Mouse (Mus musculus): ENCODE data around the gene Uba6. TPM values are rescaled to one million over a fixed set of nuclear protein-coding genes. Genes with fewer than 3 reads are reported as not detected.

The Uba6 gene
- total and polyA plus RNA-seq, 3 experiments: 15.2 to 27.3 (median 15.6) TPM

DNA sequence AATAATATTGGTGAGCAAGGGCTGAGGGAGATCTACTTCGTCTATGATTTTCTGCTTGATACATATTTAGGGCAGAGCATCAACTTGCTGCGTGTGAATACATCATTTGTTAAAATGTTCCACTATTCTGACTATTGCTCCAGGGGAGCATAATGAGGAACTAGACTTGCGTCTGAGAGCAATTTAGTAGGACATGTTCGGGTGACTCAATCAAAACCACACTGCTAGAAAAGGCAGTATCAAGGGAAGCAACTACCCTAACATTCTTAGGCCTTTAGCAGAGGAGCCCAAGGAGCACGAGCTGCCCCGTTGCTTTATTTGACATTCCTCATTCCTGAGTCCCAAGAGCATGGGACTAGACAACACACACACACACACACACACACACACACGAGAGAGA is 87.6 kb downstream of the Uba6 start:
- H3K79me2 ChIP-seq (replicated peaks; ENCODE audit: control insufficient read depth, extremely low read depth, insufficient read depth, poor library complexity, severe bottlenecking): no peaks in the 10 kb centered on the region
- peaks cover 6 to 42% of the 10 kb centered on the region in 2 experiments for H3K4me1 ChIP-seq (ENCODE audit: control insufficient read depth in 1 of 2, insufficient read depth in 2 of 2)
- no peak overlapping the region for H3K27ac ChIP-seq (ENCODE audit: insufficient read depth, low read depth)
- in situ Hi-C loops (cut with MboI; ENCODE audit: low pct_ligation_motif_present, low pct_unique_long_range_greater_than_20kb, low sequenced_read_pairs): no loop called here
- no peaks in the 10 kb centered on the region for H3K9me3 ChIP-seq (replicated peaks; ENCODE audit: low read length)
- no peak overlapping the region for H3K9ac ChIP-seq (ENCODE audit: insufficient read depth, low read depth)
- H3K4me2 ChIP-seq (ENCODE audit: insufficient read depth, low read depth, poor library complexity, severe bottlenecking): no peak overlapping the region
- peaks cover 3 to 5% of the 10 kb centered on the region in 2 experiments for H3K36me3 ChIP-seq (replicated peaks in 1 of 2; ENCODE audit: control insufficient read depth in 1 of 2, insufficient read depth in 1 of 2, low read length in 1 of 2)
- dilution Hi-C loops (cut with MboI; ENCODE audit: extremely low pct_ligation_motif_present, extremely low pct_unique_long_range_greater_than_20kb, low sequenced_read_pairs): no loop called here
- TF ChIP-seq BHLHE40 (IDR thresholded peaks at IDR 0.05; ENCODE audit: low read depth, low read length) (no peak), USF2 (conservative IDR thresholded peaks at IDR 0.05; ENCODE audit: low read depth, low read length) (no peak), CTCF (conservative IDR thresholded peaks at IDR 0.05 in 1 of 2, IDR thresholded peaks at IDR 0.05 in 1 of 2; ENCODE audit: low read depth in 2 of 2, low read length in 2 of 2) (no peak), ZMIZ1 (IDR thresholded peaks at IDR 0.05; ENCODE audit: low read depth, low read length) (no peak), JUN (IDR thresholded peaks at IDR 0.05; ENCODE audit: insufficient read depth, low read depth, low read length) (no peak), SIN3A (IDR thresholded peaks at IDR 0.05; ENCODE audit: low read length) (no peak), SMC3 (IDR thresholded peaks at IDR 0.05; ENCODE audit: low read depth, low read length) (no peak), MYC (IDR thresholded peaks at IDR 0.05; ENCODE audit: low read depth, low read length) (no peak), E2F4 (IDR thresholded peaks at IDR 0.05; ENCODE audit: insufficient replicate concordance, low read depth, low read length) (no peak), GABPA (IDR thresholded peaks at IDR 0.05; ENCODE audit: insufficient replicate concordance, low read depth, low read length) (no peak), EP300 (IDR thresholded peaks at IDR 0.05; ENCODE audit: low read length) (no peak), CHD2 (IDR thresholded peaks at IDR 0.05; ENCODE audit: low read length) (no peak), ZNF384 (IDR thresholded peaks at IDR 0.05; ENCODE audit: low read depth, low read length) (no peak), ETS1 (conservative IDR thresholded peaks at IDR 0.05; ENCODE audit: low read depth, low read length) (no peak), PAX5 (IDR thresholded peaks at IDR 0.05; ENCODE audit: low read length) (no peak), NELFE (IDR thresholded peaks at IDR 0.05; ENCODE audit: low read depth, low read length) (no peak), POLR2A (IDR thresholded peaks at IDR 0.05; ENCODE audit: low read depth, low read length) (no peak), MAFK (IDR thresholded peaks at IDR 0.05; ENCODE audit: insufficient replicate concordance, low read length) (no peak), HCFC1 (IDR thresholded peaks at IDR 0.05; ENCODE audit: low read depth, low read length) (no peak)
- no peak for DNase-seq (ENCODE audit: extremely low read depth)
- H3K27me3 ChIP-seq (replicated peaks): no peaks in the 10 kb centered on the region
- no peak overlapping the region for H3K4me3 ChIP-seq (replicated peaks in 1 of 3; ENCODE audit: low read depth in 2 of 3, low read length in 2 of 3, poor library complexity in 1 of 3)

DNA sequence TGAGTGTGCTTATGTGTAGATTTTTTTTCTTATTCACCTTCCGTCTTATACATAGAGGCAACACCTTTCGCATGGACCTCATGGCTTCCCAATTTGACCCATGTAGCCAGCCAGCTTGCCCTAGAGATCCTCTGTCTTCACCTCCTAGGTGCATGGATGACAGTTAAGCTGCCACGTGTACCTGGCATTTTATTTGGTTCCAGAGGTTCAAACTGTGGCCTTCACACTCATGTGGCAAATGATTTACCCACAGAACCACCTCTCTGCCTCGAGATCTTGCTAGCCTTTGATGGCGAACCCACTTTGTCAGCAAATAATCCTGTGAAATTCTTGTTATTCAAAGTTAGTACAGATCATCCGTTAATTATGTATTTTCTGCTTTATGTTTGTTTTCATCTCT is 88.6 kb downstream of the Uba6 start:
- Histone ChIP-seq H3K27ac (ENCODE audit: insufficient read depth, low read depth) (no peak overlapping the region), H3K27me3 (replicated peaks) (no peaks in the 10 kb centered on the region), H3K4me1 (ENCODE audit: control insufficient read depth in 1 of 2, insufficient read depth in 2 of 2) (peaks cover 9 to 52% of the 10 kb centered on the region in 2 experiments), H3K36me3 (replicated peaks in 1 of 2; ENCODE audit: control insufficient read depth in 1 of 2, insufficient read depth in 1 of 2, low read length in 1 of 2) (peaks cover 3 to 5% of the 10 kb centered on the region in 2 experiments), H3K79me2 (replicated peaks; ENCODE audit: control insufficient read depth, extremely low read depth, insufficient read depth, poor library complexity, severe bottlenecking) (no peaks in the 10 kb centered on the region), H3K9ac (ENCODE audit: insufficient read depth, low read depth) (no peak overlapping the region), H3K9me3 (replicated peaks; ENCODE audit: low read length) (no peaks in the 10 kb centered on the region), H3K4me3 (replicated peaks in 1 of 3; ENCODE audit: low read depth in 2 of 3, low read length in 2 of 3, poor library complexity in 1 of 3) (no peak overlapping the region), H3K4me2 (ENCODE audit: insufficient read depth, low read depth, poor library complexity, severe bottlenecking) (no peak overlapping the region)
- dilution Hi-C loops (cut with MboI; ENCODE audit: extremely low pct_ligation_motif_present, extremely low pct_unique_long_range_greater_than_20kb, low sequenced_read_pairs): no loop called here
- in situ Hi-C loops (cut with MboI; ENCODE audit: low pct_ligation_motif_present, low pct_unique_long_range_greater_than_20kb, low sequenced_read_pairs): no loop called here
- TF ChIP-seq IRF4 (IDR thresholded peaks at IDR 0.05; ENCODE audit: low read depth, low read length) (no peak), RAD21 (IDR thresholded peaks at IDR 0.05; ENCODE audit: low read depth, low read length) (no peak), E2F4 (IDR thresholded peaks at IDR 0.05; ENCODE audit: insufficient replicate concordance, low read depth, low read length) (no peak), ZKSCAN1 (IDR thresholded peaks at IDR 0.05; ENCODE audit: borderline replicate concordance, low read depth, low read length) (no peak), ZMIZ1 (IDR thresholded peaks at IDR 0.05; ENCODE audit: low read depth, low read length) (no peak), NELFE (IDR thresholded peaks at IDR 0.05; ENCODE audit: low read depth, low read length) (no peak), SIN3A (IDR thresholded peaks at IDR 0.05; ENCODE audit: low read length) (no peak)
- no peak for DNase-seq (ENCODE audit: extremely low read depth)

All from CH12.LX (cell line).